Mouse (Mus musculus): ENCODE measurements around the gene Mtrf1. TPM values are rescaled to one million over a fixed set of nuclear protein-coding genes. Genes with fewer than 3 reads are reported as not detected.

The Mtrf1 gene
- polyA plus RNA-seq (2014; fragmentation: Nextera tagmentation; extraction: Ambion mirVana): 9.0 and 9.9 TPM in 2 replicates

GRCm38 (mm10) chr14:79397321-79398122 is at the start of gene Mtrf1:
Mtrf1 (plus strand) TSS chr14:79397772.
- H3K27ac ChIP-seq (replicated peaks; ENCODE audit: low read depth, low read length): peak within 1 kb of the TSS; percentile 81
- ATAC-seq (ENCODE audit: insufficient number of reproducible peaks, low FRiP score, low TSS enrichment, low read depth) (peak; percentile 82), DNase-seq (ENCODE audit: low spot score) (peak; percentile 79)
- peak within 1 kb of the TSS; percentile 68 for H3K9ac ChIP-seq (ENCODE audit: low read length)
- H3K36me3 ChIP-seq (ENCODE audit: control insufficient read depth, insufficient read depth, low read length): no peaks in the 10 kb centered on the region
- H3K4me1 ChIP-seq (ENCODE audit: control insufficient read depth, insufficient read depth, low read length): no peaks in the 10 kb centered on the region
- WGBS: 20% methylated on average over 23 of the region's 23 CpGs
- H3K9me3 ChIP-seq (ENCODE audit: control insufficient read depth, low read length): no peaks in the 10 kb centered on the region
- no peaks in the 10 kb centered on the region for H3K27me3 ChIP-seq (ENCODE audit: control insufficient read depth, insufficient read depth, low read length)
- peak within 1 kb of the TSS; percentile 42 for H3K4me2 ChIP-seq (ENCODE audit: low read depth, severe bottlenecking)
- peak within 1 kb of the TSS; percentile 53 for H3K4me3 ChIP-seq (ENCODE audit: low read depth, low read length)

GRCm38 (mm10) chr14:79358055-79358454 is 39.5 kb upstream of the Mtrf1 start:
- H3K4me1 ChIP-seq (ENCODE audit: control insufficient read depth, insufficient read depth, low read length): no peaks in the 10 kb centered on the region
- no peaks in the 10 kb centered on the region for H3K27me3 ChIP-seq (ENCODE audit: control insufficient read depth, insufficient read depth, low read length)
- H3K27ac ChIP-seq (replicated peaks; ENCODE audit: low read depth, low read length): no peak overlapping the region
- H3K9ac ChIP-seq (ENCODE audit: low read length): no peak overlapping the region
- no peaks in the 10 kb centered on the region for H3K9me3 ChIP-seq (ENCODE audit: control insufficient read depth, low read length)
- no peak overlapping the region for H3K4me2 ChIP-seq (ENCODE audit: low read depth, severe bottlenecking)
- 95% methylated on average over 2 of the region's 2 CpGs for WGBS
- DNase-seq (ENCODE audit: low spot score) (no peak), ATAC-seq (ENCODE audit: insufficient number of reproducible peaks, low FRiP score, low TSS enrichment, low read depth) (no peak)
- H3K36me3 ChIP-seq (ENCODE audit: control insufficient read depth, insufficient read depth, low read length): peaks cover 18% of the 10 kb centered on the region
- H3K4me3 ChIP-seq (ENCODE audit: low read depth, low read length): no peak overlapping the region

GRCm38 (mm10) chr14:79377041-79377440 is 20.5 kb upstream of the Mtrf1 start:
- no peaks in the 10 kb centered on the region for H3K4me1 ChIP-seq (ENCODE audit: control insufficient read depth, insufficient read depth, low read length)
- H3K4me3 ChIP-seq (ENCODE audit: low read depth, low read length): no peak overlapping the region
- H3K9ac ChIP-seq (ENCODE audit: low read length): no peak overlapping the region
- H3K4me2 ChIP-seq (ENCODE audit: low read depth, severe bottlenecking): no peak overlapping the region
- no peaks in the 10 kb centered on the region for H3K9me3 ChIP-seq (ENCODE audit: control insufficient read depth, low read length)
- DNase-seq (ENCODE audit: low spot score) (no peak), ATAC-seq (ENCODE audit: insufficient number of reproducible peaks, low FRiP score, low TSS enrichment, low read depth) (no peak)
- no peak overlapping the region for H3K27ac ChIP-seq (replicated peaks; ENCODE audit: low read depth, low read length)
- peaks cover 8% of the 10 kb centered on the region; the same call in 1 of the 2 replicates for H3K36me3 ChIP-seq (ENCODE audit: control insufficient read depth, insufficient read depth, low read length)
- H3K27me3 ChIP-seq (ENCODE audit: control insufficient read depth, insufficient read depth, low read length): no peaks in the 10 kb centered on the region

- ATAC-seq (ENCODE audit: insufficient number of reproducible peaks, low FRiP score, low TSS enrichment, low read depth) (no peak), DNase-seq (ENCODE audit: low spot score) (no peak)
- no peaks in the 10 kb centered on the region for H3K4me1 ChIP-seq (ENCODE audit: control insufficient read depth, insufficient read depth, low read length)
- no peaks in the 10 kb centered on the region for H3K9me3 ChIP-seq (ENCODE audit: control insufficient read depth, low read length)
- H3K4me3 ChIP-seq (ENCODE audit: low read depth, low read length): no peak overlapping the region
- no peak overlapping the region for H3K9ac ChIP-seq (ENCODE audit: low read length)
- no peak overlapping the region for H3K27ac ChIP-seq (replicated peaks; ENCODE audit: low read depth, low read length)
- peaks cover 6% of the 10 kb centered on the region; the same call in 1 of the 2 replicates for H3K36me3 ChIP-seq (ENCODE audit: control insufficient read depth, insufficient read depth, low read length)
- no peaks in the 10 kb centered on the region for H3K27me3 ChIP-seq (ENCODE audit: control insufficient read depth, insufficient read depth, low read length)
- H3K4me2 ChIP-seq (ENCODE audit: low read depth, severe bottlenecking): no peak overlapping the region
- WGBS: 93% methylated on average over 7 of the region's 7 CpGs
Observed at GRCm38 (mm10) chr14:79383120-79383519, 14.5 kb upstream of the Mtrf1 start.

GRCm38 (mm10) chr14:79388304-79388703 is 9.3 kb upstream of the Mtrf1 start:
- Histone ChIP-seq H3K4me1 (ENCODE audit: control insufficient read depth, insufficient read depth, low read length) (peaks cover 2% of the 10 kb centered on the region; the same call in 1 of the 2 replicates), H3K9ac (ENCODE audit: low read length) (no peak overlapping the region), H3K9me3 (ENCODE audit: control insufficient read depth, low read length) (no peaks in the 10 kb centered on the region), H3K36me3 (ENCODE audit: control insufficient read depth, insufficient read depth, low read length) (0 out of 2 replicates have a peak, but pooled peaks cover 2% of the 10 kb centered on the region), H3K4me2 (ENCODE audit: low read depth, severe bottlenecking) (no peak overlapping the region), H3K27me3 (ENCODE audit: control insufficient read depth, insufficient read depth, low read length) (no peaks in the 10 kb centered on the region), H3K4me3 (ENCODE audit: low read depth, low read length) (no peak overlapping the region), H3K27ac (replicated peaks; ENCODE audit: low read depth, low read length) (no peak overlapping the region)
- ATAC-seq (ENCODE audit: insufficient number of reproducible peaks, low FRiP score, low TSS enrichment, low read depth) (no peak), DNase-seq (ENCODE audit: low spot score) (no peak)
- WGBS: 94% methylated on average over 3 of the region's 3 CpGs

- Histone ChIP-seq H3K9ac (ENCODE audit: low read length) (peak overlapping the region; percentile 97), H3K4me2 (ENCODE audit: low read depth, severe bottlenecking) (peak overlapping the region; percentile 53), H3K9me3 (ENCODE audit: control insufficient read depth, low read length) (no peaks in the 10 kb centered on the region), H3K27ac (replicated peaks; ENCODE audit: low read depth, low read length) (peak overlapping the region; percentile 98), H3K27me3 (ENCODE audit: control insufficient read depth, insufficient read depth, low read length) (no peaks in the 10 kb centered on the region), H3K4me1 (ENCODE audit: control insufficient read depth, insufficient read depth, low read length) (peaks cover 2% of the 10 kb centered on the region; the same call in 1 of the 2 replicates), H3K36me3 (ENCODE audit: control insufficient read depth, insufficient read depth, low read length) (0 out of 2 replicates have a peak, but pooled peaks cover 2% of the 10 kb centered on the region), H3K4me3 (ENCODE audit: low read depth, low read length) (peak overlapping the region; percentile 87)
- 2% methylated on average over 16 of the region's 16 CpGs for WGBS
- no peak for DNase-seq (ENCODE audit: low spot score)
- no peak for ATAC-seq (ENCODE audit: insufficient number of reproducible peaks, low FRiP score, low TSS enrichment, low read depth)
Observed at GRCm38 (mm10) chr14:79389438-79390264, 7.9 kb upstream of the Mtrf1 start.

- Histone ChIP-seq H3K4me1 (ENCODE audit: control insufficient read depth, insufficient read depth, low read length) (peaks cover 2% of the 10 kb centered on the region; the same call in 1 of the 2 replicates), H3K4me2 (ENCODE audit: low read depth, severe bottlenecking) (peak within 1 kb of the TSS; percentile 53), H3K36me3 (ENCODE audit: control insufficient read depth, insufficient read depth, low read length) (0 out of 2 replicates have a peak, but pooled peaks cover 2% of the 10 kb centered on the region), H3K9me3 (ENCODE audit: control insufficient read depth, low read length) (no peaks in the 10 kb centered on the region), H3K27me3 (ENCODE audit: control insufficient read depth, insufficient read depth, low read length) (no peaks in the 10 kb centered on the region), H3K27ac (replicated peaks; ENCODE audit: low read depth, low read length) (peak within 1 kb of the TSS; percentile 98), H3K4me3 (ENCODE audit: low read depth, low read length) (peak within 1 kb of the TSS; percentile 87), H3K9ac (ENCODE audit: low read length) (peak within 1 kb of the TSS; percentile 97)
- peak; percentile 97 for ATAC-seq (ENCODE audit: insufficient number of reproducible peaks, low FRiP score, low TSS enrichment, low read depth)
- peak; percentile 98 for DNase-seq (ENCODE audit: low spot score)
- under 1% methylated on average over 65 of the region's 71 CpGs for WGBS
Observed at GRCm38 (mm10) chr14:79390265-79390926, 7.2 kb upstream of the Mtrf1 start, which contains the start of gene Naa16. Naa16 (minus strand) TSS chr14:79390778.

- no peak for DNase-seq (ENCODE audit: low spot score)
- WGBS: 77% methylated on average over 1 of the region's 1 CpGs
- Histone ChIP-seq H3K4me2 (ENCODE audit: low read depth, severe bottlenecking) (no peak overlapping the region), H3K36me3 (ENCODE audit: control insufficient read depth, insufficient read depth, low read length) (no peaks in the 10 kb centered on the region), H3K4me3 (ENCODE audit: low read depth, low read length) (no peak overlapping the region), H3K4me1 (ENCODE audit: control insufficient read depth, insufficient read depth, low read length) (peaks cover 2% of the 10 kb centered on the region; the same call in 1 of the 2 replicates), H3K27ac (replicated peaks; ENCODE audit: low read depth, low read length) (no peak overlapping the region), H3K9ac (ENCODE audit: low read length) (no peak overlapping the region), H3K9me3 (ENCODE audit: control insufficient read depth, low read length) (no peaks in the 10 kb centered on the region), H3K27me3 (ENCODE audit: control insufficient read depth, insufficient read depth, low read length) (no peaks in the 10 kb centered on the region)
- no peak for ATAC-seq (ENCODE audit: insufficient number of reproducible peaks, low FRiP score, low TSS enrichment, low read depth)
Observed at GRCm38 (mm10) chr14:79393289-79393688, 4.3 kb upstream of the Mtrf1 start.
